Mouse (Mus musculus) C2C12 (cell line): ENCODE measurements around the gene Nmur2. TPM values are rescaled to one million over a fixed set of nuclear protein-coding genes. Genes with fewer than 3 reads are reported as not detected.

Experiments used
- H3K27me3 ChIP-seq: one replicate; pipeline ENCODE4 v1.6.1; 2011; ENCODE audit not compliant: control insufficient read depth, insufficient read depth, insufficient read length
- H3K36me3 ChIP-seq: one replicate; pipeline ENCODE4 v1.6.1; 2011; ENCODE audit not compliant: control insufficient read depth, insufficient read depth
- H3K4me3 ChIP-seq: one replicate; pipeline ENCODE4 v1.5.1; 2011; ENCODE audit warnings: mild to moderate bottlenecking, control low read depth; ENCODE audit not compliant: poor library complexity, insufficient read depth, severe bottlenecking
- H3K79me2 ChIP-seq: one replicate; pipeline ENCODE4 v1.6.1; 2011; ENCODE audit not compliant: control insufficient read depth, insufficient read depth
- H3K79me3 ChIP-seq: one replicate; pipeline ENCODE4 v1.6.1; 2011; ENCODE audit warnings: low read depth, control low read depth
- H3ac ChIP-seq: one replicate; pipeline ENCODE3; 2011; ENCODE audit warnings: low read depth; ENCODE audit not compliant: control insufficient read depth, insufficient read length
- CEBPB ChIP-seq: IDR thresholded peaks from one replicate; pipeline ENCODE4 v1.6.1; 2011; ENCODE audit warnings: low read depth, mild to moderate bottlenecking, control low read depth, moderate library complexity
- CTCF ChIP-seq: IDR thresholded peaks from one replicate; pipeline ENCODE4 v1.5.1; 2011; ENCODE audit not compliant: control insufficient read depth, insufficient read depth, insufficient read length
- FOSL1 ChIP-seq: IDR thresholded peaks from one replicate; pipeline ENCODE4 v1.8.0; 2011; ENCODE audit warnings: mild to moderate bottlenecking, low read length; ENCODE audit not compliant: poor library complexity, insufficient read depth, severe bottlenecking
- MAX ChIP-seq: IDR thresholded peaks from one replicate; pipeline ENCODE4 v1.6.1; 2011; ENCODE audit warnings: mild to moderate bottlenecking, control low read depth
- MYOD1 ChIP-seq: IDR thresholded peaks from one replicate; pipeline ENCODE4 v1.6.1; 2011; ENCODE audit warnings: low read depth; ENCODE audit not compliant: control insufficient read depth, insufficient read length
- MYOG ChIP-seq: IDR thresholded peaks from one replicate; pipeline ENCODE4 v1.6.1; 2011; ENCODE audit not compliant: control insufficient read depth, insufficient read length; ENCODE audit errors: extremely low read depth
- USF1 ChIP-seq: IDR thresholded peaks from one replicate; pipeline ENCODE4 v1.6.1; 2011; ENCODE audit warnings: low read depth, mild to moderate bottlenecking, control low read depth, moderate library complexity
- polyA plus RNA-seq: library from polyadenylated mRNA; unstranded; fragments of >200 nt; fragmentation: generic; extraction: Trizol; gene quantifications from one replicate; pipeline ENCODE4 v1.2.1, GENCODE M21; 2012; ENCODE audit warnings: missing spikeins

Gene Nmur2
- polyA plus RNA-seq, 1 experiment: not detected

DNA sequence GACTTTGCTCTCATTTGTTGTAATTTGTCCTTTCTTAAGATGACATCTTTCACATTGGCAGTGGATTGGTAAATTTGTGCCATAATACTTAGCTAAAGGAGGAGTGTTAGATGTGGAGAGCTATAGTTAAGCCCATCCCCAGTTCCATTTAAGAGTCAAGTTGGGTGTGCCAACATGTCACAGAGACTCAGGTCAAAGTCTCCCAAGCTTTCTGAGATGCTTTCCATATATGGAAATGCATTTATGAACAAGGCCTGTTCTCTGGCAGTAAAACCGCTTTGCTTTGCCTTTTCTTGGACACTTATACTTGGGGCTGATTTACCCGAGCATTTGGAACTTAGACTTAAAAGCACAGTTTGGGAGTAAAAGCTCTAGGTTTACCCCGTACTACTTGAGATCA, 18.4 kb upstream of the Nmur2 start:
- Histone ChIP-seq H3K4me3 (no peak overlapping the region), H3K79me3 (no peaks in the 10 kb centered on the region), H3K79me2 (no peaks in the 10 kb centered on the region), H3ac (no peak overlapping the region), H3K27me3 (no peaks in the 10 kb centered on the region), H3K36me3 (no peaks in the 10 kb centered on the region)
- TF ChIP-seq CEBPB: no peak
- no peak for TF ChIP-seq MYOD1
- no peak for TF ChIP-seq MAX
- no peak for TF ChIP-seq USF1
- no peak for TF ChIP-seq MYOG
- no peak for TF ChIP-seq FOSL1
- TF ChIP-seq CTCF: no peak

DNA sequence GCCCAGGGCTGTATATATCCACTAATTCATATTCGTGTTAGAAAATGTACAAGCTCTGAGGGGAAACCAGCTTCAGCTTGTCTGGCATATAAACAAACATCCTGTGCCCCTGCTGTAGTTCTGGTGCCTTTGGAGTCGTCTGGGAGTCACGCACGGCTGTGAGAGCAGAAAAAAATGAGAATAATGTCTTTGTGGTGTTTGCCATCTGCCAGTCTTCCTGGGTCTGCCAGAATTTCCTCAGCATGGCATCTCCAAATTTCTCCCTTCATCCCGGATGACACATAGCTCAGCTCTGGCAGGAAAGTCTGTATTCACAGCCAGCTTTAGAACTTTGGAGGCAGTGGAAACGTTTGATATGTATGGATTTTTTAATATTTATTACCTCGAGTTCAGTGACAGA, 13.6 kb upstream of the Nmur2 start:
- H3K27me3 ChIP-seq: no peaks in the 10 kb centered on the region
- no peak overlapping the region for H3K4me3 ChIP-seq
- no peaks in the 10 kb centered on the region for H3K36me3 ChIP-seq
- TF ChIP-seq CTCF: no peak
- no peak for TF ChIP-seq MYOG
- no peak for TF ChIP-seq USF1
- no peak for TF ChIP-seq CEBPB
- no peak for TF ChIP-seq MYOD1
- no peak for TF ChIP-seq MAX
- TF ChIP-seq FOSL1: no peak
- H3ac ChIP-seq: no peak overlapping the region
- H3K79me2 ChIP-seq: no peaks in the 10 kb centered on the region
- no peaks in the 10 kb centered on the region for H3K79me3 ChIP-seq

DNA sequence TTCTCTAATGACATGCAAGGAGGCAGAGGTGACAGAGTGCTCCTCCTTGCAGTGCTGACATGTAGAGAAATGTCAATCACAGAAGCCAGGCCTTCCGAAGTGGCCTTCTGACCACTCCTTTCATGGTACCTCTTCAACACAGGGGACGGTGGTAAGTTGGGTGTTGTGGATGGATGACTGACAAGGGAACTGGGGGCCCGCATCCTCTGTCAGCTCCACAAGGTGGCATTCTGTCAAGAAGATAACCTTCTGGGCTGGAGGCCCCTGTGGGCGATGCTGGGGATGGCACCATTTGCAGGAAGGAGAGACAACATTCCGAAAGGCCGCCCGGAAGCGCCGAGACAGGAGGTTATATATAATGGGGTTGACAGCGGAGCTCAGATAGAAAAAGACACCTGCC, 14.0 kb downstream of the Nmur2 start:
- Histone ChIP-seq H3K36me3 (no peaks in the 10 kb centered on the region), H3K4me3 (no peak overlapping the region), H3K79me2 (no peaks in the 10 kb centered on the region), H3ac (no peak overlapping the region), H3K27me3 (no peaks in the 10 kb centered on the region), H3K79me3 (no peaks in the 10 kb centered on the region)
- TF ChIP-seq MYOD1: no peak
- no peak for TF ChIP-seq MYOG
- no peak for TF ChIP-seq FOSL1
- TF ChIP-seq CEBPB: no peak
- no peak for TF ChIP-seq USF1
- no peak for TF ChIP-seq CTCF
- no peak for TF ChIP-seq MAX

DNA sequence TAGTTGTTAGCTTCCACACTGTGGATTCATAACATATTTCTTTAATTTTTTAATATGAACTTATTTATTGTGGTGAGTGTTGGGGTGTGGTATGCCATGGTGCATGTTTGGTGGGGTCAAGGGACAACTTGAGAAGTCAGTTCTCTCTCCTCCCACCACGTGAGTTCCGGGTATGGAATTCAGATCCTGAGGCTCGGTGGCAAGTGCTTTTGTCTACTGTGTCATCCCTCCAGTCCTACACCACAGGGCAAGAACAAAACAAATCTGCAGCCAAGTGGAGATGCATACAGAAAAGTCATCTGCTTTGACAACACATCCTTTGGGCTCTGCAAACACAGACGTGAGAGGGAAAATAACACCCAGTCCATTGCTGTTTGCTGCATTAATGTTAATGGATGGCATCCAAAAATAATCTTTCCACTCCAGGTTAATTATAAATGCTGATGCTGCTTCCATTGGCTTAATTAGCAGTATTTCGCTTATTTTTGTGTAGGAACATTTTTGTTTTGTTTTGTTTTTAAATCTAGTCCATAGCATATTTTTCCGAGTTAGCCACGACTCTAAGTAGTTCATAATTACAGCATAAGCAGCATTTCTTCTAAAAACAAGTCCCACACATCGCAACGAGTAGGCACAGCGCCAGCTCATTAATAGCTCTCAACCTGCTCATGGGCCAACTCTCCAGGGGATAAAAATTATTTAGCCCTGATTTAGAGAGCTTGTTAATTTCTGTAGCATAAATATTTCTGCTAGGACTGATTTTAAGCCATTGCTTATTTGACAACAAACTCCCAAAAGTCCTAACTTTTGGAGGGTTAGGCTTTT, 14.9 kb downstream of the Nmur2 start:
- TF ChIP-seq CTCF (no peak), CEBPB (no peak), MYOD1 (no peak), USF1 (no peak), FOSL1 (no peak), MYOG (no peak)
- Histone ChIP-seq H3K79me3 (no peaks in the 10 kb centered on the region), H3K79me2 (no peaks in the 10 kb centered on the region), H3K27me3 (no peaks in the 10 kb centered on the region), H3ac (no peak overlapping the region), H3K4me3 (no peak overlapping the region), H3K36me3 (no peaks in the 10 kb centered on the region)

DNA sequence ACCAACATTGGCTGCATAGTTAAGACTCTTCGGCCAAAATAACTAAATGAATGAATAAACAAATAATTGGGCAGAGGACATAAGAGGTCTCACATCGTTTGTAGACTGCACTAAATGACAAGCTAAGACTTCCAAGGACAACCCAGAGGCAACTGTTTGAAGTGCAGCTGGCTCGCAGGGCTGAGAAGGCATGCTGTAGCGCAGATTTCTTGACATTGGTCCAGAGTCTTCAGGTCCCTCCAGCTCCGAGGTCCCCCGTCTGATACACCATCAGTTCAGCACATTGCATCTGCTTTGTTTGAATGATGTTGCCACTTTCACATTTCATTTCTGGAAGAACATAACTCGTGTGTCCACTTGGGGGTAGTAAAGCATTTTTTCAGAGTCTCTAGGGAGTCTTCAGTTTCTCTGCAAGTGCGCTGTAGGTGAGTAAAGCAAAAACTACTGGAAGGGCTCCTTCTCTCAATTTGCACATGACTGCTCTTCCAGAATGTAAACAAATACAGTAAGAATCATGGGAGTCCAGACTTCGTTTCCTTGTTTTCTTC, 27.2 kb downstream of the Nmur2 start:
- Histone ChIP-seq H3K79me2 (no peaks in the 10 kb centered on the region), H3K36me3 (no peaks in the 10 kb centered on the region), H3K27me3 (no peaks in the 10 kb centered on the region), H3K4me3 (no peak overlapping the region), H3K79me3 (no peaks in the 10 kb centered on the region), H3ac (no peak overlapping the region)
- no peak for TF ChIP-seq MYOD1
- TF ChIP-seq USF1: no peak
- TF ChIP-seq CEBPB: no peak
- no peak for TF ChIP-seq CTCF
- no peak for TF ChIP-seq FOSL1
- no peak for TF ChIP-seq MYOG
- no peak for TF ChIP-seq MAX

DNA sequence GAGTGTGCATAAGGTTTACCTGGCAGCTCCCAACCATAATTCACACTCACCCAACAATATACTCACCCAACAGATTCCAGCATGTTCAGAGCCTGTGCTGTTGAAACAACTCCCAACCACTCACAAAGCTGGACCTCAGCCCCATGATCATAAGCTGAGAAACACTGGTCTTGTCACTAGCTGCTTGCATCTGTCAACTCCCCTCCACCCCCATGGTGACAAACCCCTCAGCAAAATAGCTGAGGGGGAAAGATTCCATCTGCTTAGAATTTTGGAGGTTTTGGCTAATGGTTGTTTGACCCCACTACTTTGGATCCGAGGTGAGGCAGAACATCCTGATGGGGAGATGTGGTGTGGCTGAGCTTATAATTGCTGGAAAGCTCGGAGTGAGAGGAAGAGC, 28.4 kb downstream of the Nmur2 start:
- H3K4me3 ChIP-seq: no peak overlapping the region
- H3K27me3 ChIP-seq: no peaks in the 10 kb centered on the region
- no peak overlapping the region for H3ac ChIP-seq
- H3K36me3 ChIP-seq: no peaks in the 10 kb centered on the region
- TF ChIP-seq FOSL1: no peak
- TF ChIP-seq USF1: no peak
- no peak for TF ChIP-seq MAX
- TF ChIP-seq MYOD1: no peak
- no peak for TF ChIP-seq MYOG
- TF ChIP-seq CEBPB: no peak
- TF ChIP-seq CTCF: no peak
- no peaks in the 10 kb centered on the region for H3K79me3 ChIP-seq
- H3K79me2 ChIP-seq: no peaks in the 10 kb centered on the region
